Mouse (Mus musculus): ENCODE data around the gene Fyb. TPM values are rescaled to one million over a fixed set of nuclear protein-coding genes. Genes with fewer than 3 reads are reported as not detected.

Fyb gene
- total and polyA plus RNA-seq, 2 experiments from 2014 or later: 2.2 to 3.6 TPM

DNA sequence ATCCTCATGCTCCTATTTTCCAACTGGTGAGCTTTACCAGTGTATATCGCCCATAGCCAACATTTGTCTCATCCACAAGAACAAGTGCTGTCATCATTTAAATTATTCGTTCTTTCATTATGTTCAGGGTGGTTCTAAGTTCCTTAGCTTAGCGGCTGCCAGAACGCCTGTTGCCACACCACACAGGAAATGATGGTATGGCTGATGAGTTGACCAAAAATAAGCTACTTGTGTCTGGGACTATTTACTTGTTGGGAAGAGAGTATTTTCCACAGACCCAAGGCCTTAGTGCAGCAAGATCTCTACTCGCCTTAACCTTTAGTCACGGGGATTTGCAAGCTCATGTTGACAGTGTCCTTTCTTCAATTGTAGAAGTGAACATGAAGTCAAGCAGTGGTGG, 34.3 kb downstream of the Fyb start:
- Histone ChIP-seq H3K36me3 (ENCODE audit: insufficient read depth, low read length) (no peaks in the 10 kb centered on the region), H3K4me2 (ENCODE audit: low read depth, low read length, poor library complexity, severe bottlenecking) (no peak overlapping the region), H3K27me3 (ENCODE audit: insufficient read depth, low read length) (no peaks in the 10 kb centered on the region), H3K27ac (ENCODE audit: low read depth, low read length) (no peak overlapping the region), H3K9ac (replicated peaks; ENCODE audit: low read length, poor library complexity, severe bottlenecking) (no peak overlapping the region), H3K4me3 (ENCODE audit: low read depth, low read length) (no peak overlapping the region), H3K9me3 (ENCODE audit: low read length) (no peaks in the 10 kb centered on the region), H3K4me1 (ENCODE audit: insufficient read depth, low read length) (no peaks in the 10 kb centered on the region)
- TF ChIP-seq CTCF (IDR thresholded peaks at IDR 0.05): no peak
- WGBS: 80% methylated on average over 6 of the region's 6 CpGs
- DNase-seq (ENCODE audit: low spot score): no peak
- no peak for ATAC-seq (ENCODE audit: low FRiP score)

DNA sequence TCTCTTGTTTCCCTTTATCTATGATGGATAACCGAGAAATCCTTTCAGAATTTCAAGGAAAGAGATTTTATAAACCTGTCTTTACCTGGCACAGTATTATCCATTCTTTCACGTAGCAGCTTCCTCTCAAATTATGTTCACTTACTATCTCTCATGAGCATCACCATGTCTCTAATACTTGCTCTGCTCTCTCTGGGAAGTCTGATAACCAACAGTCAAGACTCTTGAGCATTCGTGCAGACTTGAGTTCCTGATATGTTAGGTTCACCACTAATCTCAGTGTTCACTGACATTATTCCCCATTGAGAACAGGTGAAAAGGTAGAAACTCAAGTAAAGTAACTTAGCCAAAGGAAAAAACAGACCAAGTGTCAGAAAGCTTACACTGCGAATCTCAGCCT, 34.9 kb downstream of the Fyb start:
- 91% methylated on average over 4 of the region's 4 CpGs for WGBS
- Histone ChIP-seq H3K4me3 (ENCODE audit: low read depth, low read length) (no peak overlapping the region), H3K9me3 (ENCODE audit: low read length) (no peaks in the 10 kb centered on the region)

GRCm38 (mm10) chr15:6559188-6559587, 36.5 kb downstream of the Fyb start:
- H3K36me3 ChIP-seq (ENCODE audit: insufficient read depth, low read length): no peaks in the 10 kb centered on the region
- 75% methylated on average over 9 of the region's 9 CpGs for WGBS
- H3K4me1 ChIP-seq (ENCODE audit: insufficient read depth, low read length): no peaks in the 10 kb centered on the region
- no peak overlapping the region for H3K4me2 ChIP-seq (ENCODE audit: low read depth, low read length, poor library complexity, severe bottlenecking)
- H3K27me3 ChIP-seq (ENCODE audit: insufficient read depth, low read length): no peaks in the 10 kb centered on the region
- H3K9ac ChIP-seq (replicated peaks; ENCODE audit: low read length, poor library complexity, severe bottlenecking): no peak overlapping the region
- ATAC-seq (ENCODE audit: low FRiP score): no peak
- TF ChIP-seq CTCF (IDR thresholded peaks at IDR 0.05): no peak
- no peaks in the 10 kb centered on the region for H3K9me3 ChIP-seq (ENCODE audit: low read length)
- H3K4me3 ChIP-seq (ENCODE audit: low read depth, low read length): no peak overlapping the region
- DNase-seq (ENCODE audit: low spot score): no peak
- no peak overlapping the region for H3K27ac ChIP-seq (ENCODE audit: low read depth, low read length)

More for the DNA sequence above, 34.9 kb downstream of the Fyb start:
- TF ChIP-seq CTCF (IDR thresholded peaks at IDR 0.05): no peak
- DNase-seq (ENCODE audit: low spot score) (no peak), ATAC-seq (ENCODE audit: low FRiP score) (no peak)
- Histone ChIP-seq H3K4me1 (ENCODE audit: insufficient read depth, low read length) (no peaks in the 10 kb centered on the region), H3K27ac (ENCODE audit: low read depth, low read length) (no peak overlapping the region), H3K4me2 (ENCODE audit: low read depth, low read length, poor library complexity, severe bottlenecking) (no peak overlapping the region), H3K36me3 (ENCODE audit: insufficient read depth, low read length) (no peaks in the 10 kb centered on the region), H3K27me3 (ENCODE audit: insufficient read depth, low read length) (no peaks in the 10 kb centered on the region), H3K9ac (replicated peaks; ENCODE audit: low read length, poor library complexity, severe bottlenecking) (no peak overlapping the region)

- DNase-seq (ENCODE audit: low spot score): no peak
- Histone ChIP-seq H3K27me3 (ENCODE audit: insufficient read depth, low read length) (no peaks in the 10 kb centered on the region), H3K4me1 (ENCODE audit: insufficient read depth, low read length) (no peaks in the 10 kb centered on the region), H3K9me3 (ENCODE audit: low read length) (no peaks in the 10 kb centered on the region), H3K4me3 (ENCODE audit: low read depth, low read length) (no peak overlapping the region), H3K27ac (ENCODE audit: low read depth, low read length) (no peak overlapping the region), H3K36me3 (ENCODE audit: insufficient read depth, low read length) (no peaks in the 10 kb centered on the region), H3K9ac (replicated peaks; ENCODE audit: low read length, poor library complexity, severe bottlenecking) (no peak overlapping the region), H3K4me2 (ENCODE audit: low read depth, low read length, poor library complexity, severe bottlenecking) (no peak overlapping the region)
- WGBS: 86% methylated on average over 10 of the region's 10 CpGs
- TF ChIP-seq CTCF (IDR thresholded peaks at IDR 0.05): no peak
- no peak for ATAC-seq (ENCODE audit: low FRiP score)
These were observed 38.0 kb downstream of the Fyb start for GRCm38 (mm10) chr15:6560696-6561095.

DNA sequence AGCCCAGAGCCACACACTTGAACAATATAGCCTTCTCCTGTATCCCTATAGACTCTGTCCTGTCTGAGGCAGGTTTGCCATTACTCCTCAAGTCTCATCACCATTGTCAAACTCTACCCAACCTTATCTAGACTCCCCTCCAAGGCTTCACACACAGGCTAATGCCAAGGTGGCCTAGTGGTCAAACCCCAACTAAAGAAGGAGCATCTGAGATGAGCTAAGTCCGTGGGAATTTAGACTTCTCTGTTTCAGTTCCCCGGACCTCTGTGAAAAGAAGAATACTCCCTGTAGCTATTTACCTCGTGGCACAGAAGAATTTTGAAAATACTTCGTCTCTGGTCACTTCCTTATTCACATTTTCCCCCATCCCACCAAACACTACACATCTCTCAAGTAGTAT, 39.5 kb downstream of the Fyb start:
- no peak for DNase-seq (ENCODE audit: low spot score)
- Histone ChIP-seq H3K9ac (replicated peaks; ENCODE audit: low read length, poor library complexity, severe bottlenecking) (no peak overlapping the region), H3K27ac (ENCODE audit: low read depth, low read length) (no peak overlapping the region), H3K36me3 (ENCODE audit: insufficient read depth, low read length) (no peaks in the 10 kb centered on the region), H3K4me1 (ENCODE audit: insufficient read depth, low read length) (no peaks in the 10 kb centered on the region), H3K27me3 (ENCODE audit: insufficient read depth, low read length) (no peaks in the 10 kb centered on the region), H3K4me2 (ENCODE audit: low read depth, low read length, poor library complexity, severe bottlenecking) (no peak overlapping the region), H3K9me3 (ENCODE audit: low read length) (no peaks in the 10 kb centered on the region), H3K4me3 (ENCODE audit: low read depth, low read length) (no peak overlapping the region)
- 88% methylated on average over 4 of the region's 4 CpGs for WGBS
- no peak for ATAC-seq (ENCODE audit: low FRiP score)
- TF ChIP-seq CTCF (IDR thresholded peaks at IDR 0.05): no peak

- Histone ChIP-seq H3K9me3 (ENCODE audit: low read length) (no peaks in the 10 kb centered on the region), H3K36me3 (ENCODE audit: insufficient read depth, low read length) (no peaks in the 10 kb centered on the region), H3K27ac (ENCODE audit: low read depth, low read length) (no peak overlapping the region), H3K4me2 (ENCODE audit: low read depth, low read length, poor library complexity, severe bottlenecking) (no peak overlapping the region), H3K4me1 (ENCODE audit: insufficient read depth, low read length) (no peaks in the 10 kb centered on the region), H3K9ac (replicated peaks; ENCODE audit: low read length, poor library complexity, severe bottlenecking) (no peak overlapping the region), H3K4me3 (ENCODE audit: low read depth, low read length) (no peak overlapping the region), H3K27me3 (ENCODE audit: insufficient read depth, low read length) (no peaks in the 10 kb centered on the region)
- DNase-seq (ENCODE audit: low spot score) (no peak), ATAC-seq (ENCODE audit: low FRiP score) (no peak)
- WGBS: 95% methylated on average over 2 of the region's 2 CpGs
- TF ChIP-seq CTCF (IDR thresholded peaks at IDR 0.05): no peak
These were observed 40.0 kb downstream of the Fyb start for GRCm38 (mm10) chr15:6562629-6563028.

Data from midbrain, postnatal 0 days (tissue).